Mouse (Mus musculus): Measurements from ENCODE around the gene Avl9. TPM values are rescaled to one million over a fixed set of nuclear protein-coding genes. Genes with fewer than 3 reads are reported as not detected.

The Avl9 gene
- polyA plus RNA-seq, 1 experiment = 13.7 TPM

GRCm38 (mm10) chr6:56794834-56795233, 80.1 kb downstream of the Avl9 start:
- DNase-seq (ENCODE audit: low read depth) = no peak

GRCm38 (mm10) chr6:56796232-56796631, 81.5 kb downstream of the Avl9 start:
- no peak for DNase-seq (ENCODE audit: low read depth)

GRCm38 (mm10) chr6:56796668-56797141, 82.0 kb downstream of the Avl9 start:
- DNase-seq (ENCODE audit: low read depth) = no peak

- no peak for DNase-seq (ENCODE audit: low read depth)
These were observed 82.8 kb downstream of the Avl9 start, which contains the start of gene Kbtbd2 for GRCm38 (mm10) chr6:56797311-56798151. Kbtbd2 (minus strand) TSS chr6:56797813.

- no peak for DNase-seq (ENCODE audit: low read depth)
These were observed 83.4 kb downstream of the Avl9 start for GRCm38 (mm10) chr6:56798152-56798465.

GRCm38 (mm10) chr6:56805026-56805425, 90.3 kb downstream of the Avl9 start:
- DNase-seq (ENCODE audit: low read depth) = no peak

GRCm38 (mm10) chr6:56806195-56806594, 91.5 kb downstream of the Avl9 start:
- no peak for DNase-seq (ENCODE audit: low read depth)

GRCm38 (mm10) chr6:56808656-56809055, 94.0 kb downstream of the Avl9 start:
- no peak for DNase-seq (ENCODE audit: low read depth)

Other genes with a start within 250 kb of the Avl9 start
- gene Pde1c, start 145.8 kb upstream of the Avl9 start, polyA plus RNA-seq (2012; rRNA removed) = 0.36 and 1.1 TPM in 2 replicates
- gene Lsm5, start 10.2 kb upstream of the Avl9 start, polyA plus RNA-seq (2012; rRNA removed) = 3.1 and 6.0 TPM in 2 replicates
- 9.4 and 10.9 TPM in 2 replicates for gene Kbtbd2, start 82.9 kb downstream of the Avl9 start, polyA plus RNA-seq (2012; rRNA removed)
- 95.4 and 102 TPM in 2 replicates for gene Fkbp9, start 117.2 kb downstream of the Avl9 start, polyA plus RNA-seq (2012; rRNA removed)
- 7.3 and 8.3 TPM in 2 replicates for gene Nt5c3, start 209.0 kb downstream of the Avl9 start, polyA plus RNA-seq (2012; rRNA removed)
- gene Vmn1r4, start 209.1 kb downstream of the Avl9 start, polyA plus RNA-seq (2012; rRNA removed) = 0.24 and 0.45 TPM in 2 replicates

Data from gonadal fat pad, adult 2 months (tissue).